Mouse (Mus musculus) right cerebral cortex, postnatal 25 days (tissue): ENCODE measurements around the gene Rere.
A peak's percentile ranks its signal among the peaks of the same experiment; 100 is the strongest.
"Not testable (repeated sequence)": the region's sequence is repeated elsewhere in the genome, so short reads cannot be mapped to it uniquely, and the experiment has no call there.

Experiments
- DNase-seq: peaks from one replicate; pipeline ENCODE4 v3.0.0; 2022

Gene Rere

GRCm38 (mm10) chr4:150523351-150523750 lies 241.9 kb downstream of the Rere start:
- no peak for DNase-seq

- DNase-seq: no peak
Measured at GRCm38 (mm10) chr4:150526269-150526668, 244.8 kb downstream of the Rere start.

GRCm38 (mm10) chr4:150528426-150528825 lies 247.0 kb downstream of the Rere start:
- DNase-seq: no peak

- no peak for DNase-seq
Measured at GRCm38 (mm10) chr4:150528846-150529245, 247.4 kb downstream of the Rere start.

GRCm38 (mm10) chr4:150531869-150532268 lies 250.4 kb downstream of the Rere start:
- no peak for DNase-seq

GRCm38 (mm10) chr4:150536821-150537510 lies 255.5 kb downstream of the Rere start:
- no peak for DNase-seq

- no peak for DNase-seq
Measured at GRCm38 (mm10) chr4:150539846-150540245, 258.4 kb downstream of the Rere start.

GRCm38 (mm10) chr4:150540392-150541094 lies 259.1 kb downstream of the Rere start:
- DNase-seq: no peak

- DNase-seq: no peak
Measured at GRCm38 (mm10) chr4:150544231-150544630, 262.8 kb downstream of the Rere start.

- peak; percentile 54 for DNase-seq
Measured at GRCm38 (mm10) chr4:150544652-150545258, 263.3 kb downstream of the Rere start.

GRCm38 (mm10) chr4:150545775-150546174 lies 264.3 kb downstream of the Rere start:
- DNase-seq: no peak

GRCm38 (mm10) chr4:150546296-150546695 lies 264.9 kb downstream of the Rere start:
- DNase-seq: not testable (repeated sequence)

GRCm38 (mm10) chr4:150549393-150549792 lies 267.9 kb downstream of the Rere start:
- DNase-seq: no peak

GRCm38 (mm10) chr4:150549989-150550716 lies 268.7 kb downstream of the Rere start:
- DNase-seq: no peak

- no peak for DNase-seq
Measured at GRCm38 (mm10) chr4:150551390-150551789, 269.9 kb downstream of the Rere start.

- DNase-seq: no peak
Measured at GRCm38 (mm10) chr4:150552751-150553600, 271.5 kb downstream of the Rere start.

GRCm38 (mm10) chr4:150555783-150556182 lies 274.3 kb downstream of the Rere start:
- DNase-seq: no peak

- peak; percentile 56 for DNase-seq
Measured at GRCm38 (mm10) chr4:150556382-150557221, 275.2 kb downstream of the Rere start.

- not testable (repeated sequence) for DNase-seq
Measured at GRCm38 (mm10) chr4:150557289-150557688, 275.8 kb downstream of the Rere start.

- no peak for DNase-seq
Measured at GRCm38 (mm10) chr4:150557976-150558375, 276.5 kb downstream of the Rere start.

GRCm38 (mm10) chr4:150559514-150559913 lies 278.1 kb downstream of the Rere start:
- DNase-seq: no peak
